Mouse (Mus musculus): ENCODE results near the gene Babam1.
"Not testable (repeated sequence)": the region's sequence is repeated elsewhere in the genome, so short reads cannot be mapped to it uniquely, and the experiment has no call there.

The Babam1 gene

DNA sequence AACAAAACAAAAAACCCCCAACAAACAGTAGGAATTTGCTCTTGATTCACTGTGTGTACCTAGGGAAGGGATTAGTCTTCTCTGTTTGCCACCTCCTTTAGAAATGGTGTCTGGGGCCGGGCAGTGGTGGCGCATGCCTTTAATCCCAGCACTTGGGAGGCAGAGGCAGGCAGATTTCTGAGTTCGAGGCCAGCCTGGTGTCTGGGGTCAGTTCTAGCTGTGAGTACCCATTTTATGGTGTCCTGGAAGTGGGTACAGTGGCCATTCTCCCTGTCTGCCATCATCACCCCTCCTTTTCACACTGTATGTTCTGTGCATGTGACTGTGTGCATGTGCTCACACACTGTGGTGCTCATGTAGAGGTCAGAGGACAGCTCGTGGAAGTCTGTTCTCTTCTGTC lies 11.6 kb downstream of the Babam1 start:
- no peak for DNase-seq

DNA sequence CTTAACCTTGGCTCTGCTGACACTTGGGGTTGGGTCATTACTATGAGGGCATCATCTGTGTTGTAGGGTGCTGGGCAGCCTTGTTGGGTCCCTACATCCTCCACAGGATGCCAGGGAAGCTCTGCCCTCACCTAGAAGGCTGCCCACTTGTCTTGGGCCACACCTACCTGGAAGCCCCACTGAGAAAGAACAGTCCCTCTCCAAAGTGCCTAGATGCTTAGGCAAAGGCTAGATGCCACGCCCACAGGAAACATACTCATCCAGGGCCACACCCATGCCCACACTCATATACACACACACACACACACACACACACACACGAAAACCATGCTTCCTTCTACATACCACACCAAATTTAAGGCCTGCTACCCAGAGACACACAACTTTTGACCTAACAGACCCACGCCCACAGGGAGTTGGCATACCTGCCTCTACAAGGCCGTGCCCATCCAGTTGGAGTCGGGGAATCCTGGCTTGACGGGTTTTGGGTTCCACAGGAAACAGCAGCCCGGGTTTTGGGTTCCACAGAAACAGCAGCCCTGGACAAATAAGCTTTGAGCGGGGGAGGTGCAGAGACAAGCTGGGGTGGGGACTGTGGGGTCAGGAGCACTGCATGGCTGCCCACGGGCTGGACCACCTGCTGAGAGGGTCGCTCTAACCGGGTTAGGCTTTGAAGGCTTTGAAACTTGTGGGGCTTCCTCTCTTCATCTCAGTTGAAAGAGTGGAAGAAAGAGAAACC lies 15.0 kb downstream of the Babam1 start:
- DNase-seq: no peak

DNA sequence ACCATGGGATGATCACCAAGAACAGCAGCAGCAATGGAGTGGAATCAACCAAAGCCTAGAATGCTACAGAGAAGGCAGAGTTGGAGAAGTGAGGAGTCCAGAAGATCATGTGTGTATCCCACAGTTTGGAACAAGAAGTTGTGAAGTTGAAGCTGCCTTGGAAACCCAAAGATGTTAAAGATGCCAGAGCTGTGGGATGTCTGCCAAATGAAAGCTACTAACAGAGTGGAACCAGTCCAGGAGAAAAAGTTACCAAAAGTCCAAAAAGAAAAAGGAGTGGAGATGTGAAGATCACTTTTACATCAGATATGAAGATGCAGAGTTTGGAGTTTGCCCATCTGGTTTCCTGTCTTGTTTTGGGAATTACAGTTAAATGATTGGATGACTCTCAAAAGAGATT lies 25.5 kb downstream of the Babam1 start:
- DNase-seq: no peak

GRCm38 (mm10) chr8:71432935-71433334 lies 36.3 kb downstream of the Babam1 start:
- DNase-seq: not testable (repeated sequence)

GRCm38 (mm10) chr8:71437041-71437440 lies 40.4 kb downstream of the Babam1 start:
- DNase-seq: no peak

DNA sequence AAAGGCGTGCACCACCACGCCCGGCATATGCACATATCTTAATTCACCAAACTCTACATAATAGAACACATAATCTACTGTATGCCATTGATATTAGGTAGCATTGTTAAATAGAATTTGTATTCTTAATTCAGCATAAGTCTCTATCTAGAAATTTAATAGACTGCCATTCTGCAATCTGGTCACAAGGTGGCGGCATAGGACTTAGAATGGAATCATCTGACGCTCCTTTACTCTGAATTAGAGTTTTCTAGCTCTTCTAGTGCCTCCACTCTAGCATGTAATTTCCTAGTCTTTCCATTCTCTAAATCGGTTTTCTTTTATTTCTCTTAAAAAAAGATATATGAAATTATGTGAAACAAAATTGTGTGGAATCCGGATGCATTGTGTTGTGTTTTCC lies 44.7 kb downstream of the Babam1 start:
- peak; percentile 60 to 65 for DNase-seq

DNA sequence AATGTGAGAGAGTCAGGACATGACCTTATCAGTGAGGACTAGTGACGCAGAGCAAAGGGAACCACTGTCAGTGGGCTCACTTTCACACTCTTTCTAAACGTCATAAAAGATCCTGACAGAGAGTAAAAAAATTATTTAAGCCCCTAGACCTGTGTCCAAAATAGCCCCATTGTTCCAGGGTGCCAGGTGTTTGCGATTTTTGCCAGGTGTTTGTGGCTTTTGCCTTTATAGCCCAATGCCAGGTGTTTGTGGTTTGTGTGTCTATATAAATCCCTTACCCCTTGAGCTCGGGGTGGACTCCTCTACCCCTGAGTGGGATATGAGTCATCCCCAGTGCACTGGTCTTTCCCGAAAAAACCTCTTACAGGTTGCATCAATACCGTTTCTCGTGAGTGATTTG lies 48.4 kb downstream of the Babam1 start:
- no peak for DNase-seq

DNA sequence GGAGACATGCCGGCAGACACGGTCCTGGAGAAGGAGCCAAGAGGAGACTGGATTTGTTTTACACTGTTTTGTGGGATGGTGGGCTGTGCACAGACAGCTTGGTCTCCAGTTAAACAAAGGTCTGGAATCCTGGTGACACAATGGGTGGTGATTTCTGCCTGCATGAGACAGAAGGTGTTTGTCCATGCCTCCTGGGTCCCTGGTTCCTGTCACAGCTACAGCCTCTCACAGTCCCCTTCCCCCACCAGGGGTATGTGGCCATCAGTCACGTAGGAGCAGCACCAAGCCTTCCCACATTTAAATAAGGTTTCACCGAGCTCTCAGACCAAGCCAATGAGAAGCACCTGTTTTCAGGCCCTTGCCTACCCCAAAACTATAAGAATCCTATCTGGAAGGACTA lies 54.7 kb downstream of the Babam1 start:
- DNase-seq: no peak

- DNase-seq: no peak
Observed at GRCm38 (mm10) chr8:71451777-71452176, 55.1 kb downstream of the Babam1 start.

GRCm38 (mm10) chr8:71452669-71453068 lies 56.0 kb downstream of the Babam1 start:
- DNase-seq: no peak
